Mouse (Mus musculus) liver, embryonic 14.5 days (tissue): Measurements from ENCODE around the gene Abcd1. TPM values are rescaled to one million over a fixed set of nuclear protein-coding genes. Genes with fewer than 3 reads are reported as not detected.

Source experiments
- ATAC-seq: fragments of 200-750 bp; cut with Nextera tagmentation; 2 replicates; pipeline ENCODE4 v1.8.0; 2017; ENCODE audit warnings: moderate number of reproducible peaks, mild to moderate bottlenecking, moderate library complexity; ENCODE audit not compliant: insufficient read depth
- DNase-seq, 3 experiments: peaks; one replicate each; pipeline ENCODE4 v3.0.0-alpha.2; 2012 to 2013; ENCODE audit warnings: low read depth in 3 of 3, low spot score in 3 of 3
- H3K27ac ChIP-seq: fragments of 300-500 bp; sonication (generic); 2 replicates; pipeline ENCODE4 v1.5.1; 2014; ENCODE audit warnings: moderate library complexity, mild to moderate bottlenecking, control low read depth, inconsistent platforms
- H3K27me3 ChIP-seq: fragments of 300-500 bp; sonication (generic); 2 replicates; pipeline ENCODE4 v1.6.1; 2014; ENCODE audit warnings: mild to moderate bottlenecking, low read length, moderate library complexity; ENCODE audit not compliant: control insufficient read depth, insufficient read depth
- H3K36me3 ChIP-seq: fragments of 300-500 bp; sonication (generic); replicated peaks from 2 replicates; pipeline ENCODE4 v1.6.1; 2014; ENCODE audit warnings: low read depth; ENCODE audit not compliant: control insufficient read depth, insufficient read depth
- H3K4me1 ChIP-seq, 2 experiments: fragments of 200-500 bp in 1 of 2; fragments of 300-500 bp in 1 of 2; sonication (generic) in 1 of 2; replicated peaks; 2 replicates each; pipeline ENCODE4 v1.6.1; 2012 to 2014; ENCODE audit warnings: antibody characterized with exemption in 1 of 2, inconsistent platforms in 1 of 2, low read length in 1 of 2; ENCODE audit not compliant: control insufficient read depth in 2 of 2, insufficient read depth in 2 of 2
- H3K4me2 ChIP-seq: fragments of 300-500 bp; sonication (generic); 2 replicates; pipeline ENCODE4 v1.6.1; 2014; ENCODE audit warnings: low read depth, mild to moderate bottlenecking, control low read depth, moderate library complexity
- H3K4me3 ChIP-seq, 2 experiments: fragments of 200-500 bp in 1 of 2; fragments of 300-500 bp in 1 of 2; sonication (generic) in 1 of 2; 2 replicates each; pipeline ENCODE4 v1.5.1; 2012 to 2014; ENCODE audit warnings: low read depth in 2 of 2, low read length in 2 of 2, mild to moderate bottlenecking in 2 of 2, control low read depth in 1 of 2, inconsistent platforms in 1 of 2, moderate library complexity in 1 of 2; ENCODE audit not compliant: insufficient read depth in 1 of 2
- H3K9ac ChIP-seq: fragments of 300-500 bp; sonication (generic); replicated peaks from 2 replicates; pipeline ENCODE4 v1.6.1; 2014; ENCODE audit warnings: mild to moderate bottlenecking, control low read depth, moderate library complexity
- H3K9me3 ChIP-seq: fragments of 300-500 bp; sonication (generic); 2 replicates; pipeline ENCODE4 v1.6.1; 2016; ENCODE audit warnings: low read length, mixed read lengths; ENCODE audit not compliant: control insufficient read depth
- CTCF ChIP-seq: IDR thresholded peaks from 2 replicates; pipeline ENCODE4 v1.5.1; 2016; ENCODE audit warnings: antibody characterized with exemption, low read depth, control low read depth
- EP300 ChIP-seq: IDR thresholded peaks from 2 replicates; pipeline ENCODE4 v1.6.1; 2016; ENCODE audit warnings: antibody characterized with exemption, low read depth
- WGBS: fragments of 180-500 bp; shearing (Covaris S2); extraction: QIAGEN DNeasy Blood & Tissue Kit; methylation state at CpG from one replicate; pipeline ENCODE4 v1.1.7; 2014; ENCODE audit not compliant: insufficient replicate concordance; 5-methylcytosine and 5-hydroxymethylcytosine counted together
- polyA plus RNA-seq, 2 experiments: library from polyadenylated mRNA; depleted of rRNA in 1 of 2; stranded (reverse) in 1 of 2; unstranded in 1 of 2; fragments of >200 nt; fragmentation: Nextera tagmentation in 1 of 2; extraction: Ambion mirVana in 1 of 2; gene quantifications; 2 replicates each; pipeline versions ENCODE4 v1.2.1 to v1.2.3; 2012 to 2014

Abcd1 gene
- polyA plus RNA-seq, 2 experiments = 6.1 to 6.6 TPM

GRCm38 (mm10) chrX:73717667-73718066 lies 1.3 kb downstream of the Abcd1 start:
- Histone ChIP-seq H3K9ac (peak overlapping the region; percentile 79), H3K36me3 (no peaks in the 10 kb centered on the region), H3K4me1 (peaks cover 3 to 21% of the 10 kb centered on the region in 2 experiments; a peak in 2 of 4 replicates), H3K9me3 (no peaks in the 10 kb centered on the region), H3K4me3 (peak overlapping the region; percentile 70 to 71), H3K27me3 (no peaks in the 10 kb centered on the region), H3K4me2 (peak overlapping the region; percentile 72), H3K27ac (peak overlapping the region; percentile 18)
- ATAC-seq = no peak
- DNase-seq = no peak
- TF ChIP-seq EP300 (no peak), CTCF (peak; percentile 13; the same call in 1 of the 2 replicates)
- 43% methylated on average over 11 of the region's 11 CpGs for WGBS

- DNase-seq = no peak
- no peak overlapping the region for H3K27ac ChIP-seq
Observed at GRCm38 (mm10) chrX:73718271-73718670, 1.9 kb downstream of the Abcd1 start.

DNA sequence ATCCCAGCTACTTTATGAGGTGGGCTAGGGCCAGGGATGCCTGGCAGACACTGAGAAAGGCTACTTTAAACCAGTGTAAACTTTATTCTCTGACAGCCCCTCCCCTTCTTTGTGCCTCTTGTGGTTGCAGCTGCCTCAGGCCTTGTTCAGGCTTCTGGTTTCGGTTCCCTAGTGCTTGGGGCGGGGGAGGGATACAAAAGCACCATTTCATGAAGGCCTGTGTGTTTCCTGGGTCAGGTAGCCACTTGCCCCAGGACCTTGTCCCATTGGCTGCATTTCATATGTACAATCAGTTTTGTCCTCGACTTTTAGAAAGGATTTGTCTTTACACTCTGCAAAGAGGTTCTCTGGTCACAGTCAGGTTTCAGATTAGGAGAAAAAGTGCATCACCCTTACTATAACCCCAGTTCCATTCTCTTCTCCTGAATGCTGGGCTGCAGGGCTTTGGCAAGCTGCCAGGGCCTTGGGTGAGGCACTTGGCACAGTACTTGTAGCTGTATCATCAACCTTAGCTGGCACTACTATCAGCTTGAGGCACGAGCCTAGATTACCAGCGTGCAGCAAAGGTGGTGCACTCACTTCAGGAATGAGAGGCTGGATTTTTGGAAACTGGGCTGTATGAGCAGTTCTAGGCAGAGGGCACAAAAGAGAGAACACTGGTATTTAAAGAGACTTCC lies 2.4 kb downstream of the Abcd1 start:
- no peaks in the 10 kb centered on the region for H3K36me3 ChIP-seq
- no peaks in the 10 kb centered on the region for H3K27me3 ChIP-seq
- WGBS = 16% methylated on average over 5 of the region's 5 CpGs
- H3K9me3 ChIP-seq = no peaks in the 10 kb centered on the region
- H3K4me1 ChIP-seq = peaks cover 3 to 21% of the 10 kb centered on the region in 2 experiments; a peak in 2 of 4 replicates
- peak overlapping the region; percentile 72 for H3K4me2 ChIP-seq
- H3K4me3 ChIP-seq = peak overlapping the region in 1 of 2 experiments; percentile 14; a peak in 1 of 4 replicates
- no peak for TF ChIP-seq EP300
- TF ChIP-seq CTCF = no peak
- DNase-seq (no peak), ATAC-seq (no peak)
- H3K9ac ChIP-seq = no peak overlapping the region
- no peak overlapping the region for H3K27ac ChIP-seq

More at GRCm38 (mm10) chrX:73718271-73718670, 1.9 kb downstream of the Abcd1 start:
- Histone ChIP-seq H3K9me3 (no peaks in the 10 kb centered on the region), H3K4me1 (peaks cover 3 to 21% of the 10 kb centered on the region in 2 experiments; a peak in 2 of 4 replicates), H3K4me2 (peak overlapping the region; percentile 72), H3K9ac (no peak overlapping the region), H3K36me3 (no peaks in the 10 kb centered on the region), H3K27me3 (no peaks in the 10 kb centered on the region), H3K4me3 (peak overlapping the region in 1 of 2 experiments; percentile 14; a peak in 1 of 4 replicates)
- WGBS = 37% methylated on average over 3 of the region's 3 CpGs
- TF ChIP-seq EP300 (no peak), CTCF (no peak)
- ATAC-seq = no peak

- no peak for DNase-seq
- no peaks in the 10 kb centered on the region for H3K27me3 ChIP-seq
- TF ChIP-seq CTCF (no peak), EP300 (no peak)
- H3K4me3 ChIP-seq = no peak overlapping the region
- H3K9me3 ChIP-seq = no peaks in the 10 kb centered on the region
- no peak overlapping the region for H3K4me2 ChIP-seq
- no peaks in the 10 kb centered on the region for H3K4me1 ChIP-seq
- no peak overlapping the region for H3K9ac ChIP-seq
- 63% methylated on average over 1 of the region's 1 CpGs for WGBS
- no peaks in the 10 kb centered on the region for H3K36me3 ChIP-seq
- no peak overlapping the region for H3K27ac ChIP-seq
- no peak for ATAC-seq
Observed at GRCm38 (mm10) chrX:73730908-73731307, 14.5 kb downstream of the Abcd1 start.

- H3K4me3 ChIP-seq = no peak overlapping the region
- H3K4me1 ChIP-seq = no peaks in the 10 kb centered on the region
- TF ChIP-seq CTCF = peak; percentile 40
- TF ChIP-seq EP300 = no peak
- H3K9ac ChIP-seq = no peak overlapping the region
- ATAC-seq (no peak), DNase-seq (no peak)
- no peak overlapping the region for H3K4me2 ChIP-seq
- H3K36me3 ChIP-seq = no peaks in the 10 kb centered on the region
- no peaks in the 10 kb centered on the region; the same call in 1 of the 2 replicates for H3K27me3 ChIP-seq
- H3K27ac ChIP-seq = no peak overlapping the region
- H3K9me3 ChIP-seq = no peaks in the 10 kb centered on the region
- 50% methylated on average over 1 of the region's 1 CpGs for WGBS
Observed at GRCm38 (mm10) chrX:73738155-73738554, 21.8 kb downstream of the Abcd1 start.
